Mouse (Mus musculus): ENCODE results near the gene Gm47955. TPM values are rescaled to one million over a fixed set of nuclear protein-coding genes. Genes with fewer than 3 reads are reported as not detected.
"Not testable (repeated sequence)": the region's sequence is repeated elsewhere in the genome, so short reads cannot be mapped to it uniquely, and the experiment has no call there.

The Gm47955 gene
- total RNA-seq, 2 experiments from 2014 or later: not detected

DNA sequence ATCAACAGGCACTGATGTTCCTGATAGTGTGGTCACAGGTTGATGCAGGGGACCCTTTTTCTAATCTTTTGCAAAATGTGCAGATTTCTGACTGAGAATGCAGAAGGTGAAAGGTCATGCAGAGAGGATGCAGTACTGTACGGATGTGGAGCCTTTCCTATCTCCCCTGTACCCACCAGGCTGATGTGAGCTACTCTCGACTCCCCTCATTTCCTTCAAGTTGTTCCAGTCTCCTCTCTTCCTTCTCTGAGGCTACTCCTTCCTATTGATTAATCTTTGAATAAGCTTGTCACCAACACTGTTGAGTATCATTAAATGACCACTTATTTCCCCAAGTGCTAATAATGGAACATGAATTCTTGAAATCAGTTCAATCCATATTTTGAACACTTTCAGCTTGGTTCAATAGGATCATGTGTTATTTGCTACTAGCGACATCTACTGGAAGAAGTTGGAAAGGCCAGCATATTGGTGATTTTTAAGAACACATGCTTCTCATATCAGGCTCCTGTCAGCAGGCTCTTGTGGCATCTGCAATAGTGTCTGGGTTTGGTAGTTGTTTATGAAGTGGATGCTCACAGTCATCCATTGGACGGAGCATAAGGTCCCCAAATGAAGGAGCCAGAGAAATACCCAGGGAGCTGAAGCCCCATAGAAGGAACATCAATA is 27.6 kb downstream of the Gm47955 start:
- peak; percentile 82 for DNase-seq (ENCODE audit: low spot score in 2 of 2)
- intact Hi-C loops (cut with DNase I): loop anchor here (1.0 kb wide), 1 partner anchor 200 kb away; no protein-coding TSS in a partner anchor

DNA sequence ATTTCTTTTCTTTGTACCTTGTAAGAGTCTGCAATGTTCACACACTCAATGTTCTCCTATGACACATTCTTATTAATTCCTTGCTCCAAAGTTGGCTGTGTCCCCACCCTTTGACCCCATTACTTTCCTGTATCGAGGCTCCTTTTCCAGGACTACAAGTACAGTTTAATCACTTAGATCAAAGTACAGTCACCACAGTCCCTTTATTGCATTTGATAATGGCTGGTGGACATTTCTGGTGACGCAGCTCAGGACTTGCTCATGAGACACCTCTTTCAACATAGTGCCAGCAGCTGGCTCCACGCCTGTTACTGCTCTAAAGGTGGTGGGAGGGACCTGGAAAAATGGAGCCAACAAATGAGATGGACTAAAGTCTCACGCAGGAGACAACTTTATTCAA is 31.0 kb downstream of the Gm47955 start:
- intact Hi-C loops (cut with DNase I): no loop called here
- no peak for DNase-seq (ENCODE audit: low spot score in 2 of 2)

DNA sequence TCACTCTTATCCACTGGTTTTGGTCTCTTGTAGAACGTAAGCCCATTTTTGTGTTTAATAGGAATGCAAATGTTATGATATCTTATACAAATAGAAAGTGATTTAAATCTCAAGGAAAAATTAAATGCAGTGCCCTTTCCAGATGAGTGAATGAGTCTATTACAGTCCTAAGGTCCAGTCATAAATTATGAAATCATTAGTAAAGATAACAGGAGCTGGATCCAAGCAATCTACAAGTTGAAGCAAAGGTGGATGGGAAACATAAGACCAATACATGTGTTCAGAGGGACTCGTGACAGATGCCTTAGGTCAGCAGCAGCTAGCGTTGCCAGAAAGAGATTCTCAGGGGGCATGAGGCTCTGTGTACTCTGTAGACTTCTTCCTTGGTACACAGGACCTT is 31.5 kb downstream of the Gm47955 start:
- intact Hi-C loops (cut with DNase I): no loop called here
- no peak for DNase-seq (ENCODE audit: low spot score in 2 of 2)

DNA sequence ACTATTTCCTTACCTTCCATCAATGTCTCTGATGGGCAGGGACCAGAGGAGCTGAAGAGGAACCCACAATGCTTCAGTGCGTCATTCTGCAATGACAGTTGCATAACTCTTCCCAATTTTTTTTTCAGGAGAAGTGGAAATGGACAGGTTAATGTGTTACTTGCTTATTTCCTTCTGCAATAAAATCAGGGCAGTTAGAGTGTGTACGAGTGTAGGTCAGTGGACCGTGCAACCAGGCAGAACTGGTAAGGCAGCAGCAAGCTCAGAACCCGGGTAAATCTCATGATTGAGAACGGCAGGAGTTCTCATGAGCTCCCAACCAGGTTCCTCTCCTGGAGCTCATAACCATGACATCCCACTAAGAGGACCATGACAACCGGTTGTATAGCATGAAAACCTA is 32.0 kb downstream of the Gm47955 start:
- no peak for DNase-seq (ENCODE audit: low spot score in 2 of 2)
- intact Hi-C loops (cut with DNase I): no loop called here

GRCm38 (mm10) chr1:82993947-82994346 is 33.9 kb downstream of the Gm47955 start:
- DNase-seq (ENCODE audit: low spot score in 2 of 2): no peak
- intact Hi-C loops (cut with DNase I): no loop called here

GRCm38 (mm10) chr1:83000306-83000705 is 40.2 kb downstream of the Gm47955 start, which contains the start of gene Gm47959:
Gm47959 (plus strand) TSS chr1:83000548.
- DNase-seq (ENCODE audit: low spot score in 2 of 2); intact Hi-C loops (cut with DNase I): not testable (repeated sequence)

GRCm38 (mm10) chr1:83006218-83007179 is 46.4 kb downstream of the Gm47955 start:
- DNase-seq (ENCODE audit: low spot score in 2 of 2): no peak
- intact Hi-C loops (cut with DNase I): no loop called here

DNA sequence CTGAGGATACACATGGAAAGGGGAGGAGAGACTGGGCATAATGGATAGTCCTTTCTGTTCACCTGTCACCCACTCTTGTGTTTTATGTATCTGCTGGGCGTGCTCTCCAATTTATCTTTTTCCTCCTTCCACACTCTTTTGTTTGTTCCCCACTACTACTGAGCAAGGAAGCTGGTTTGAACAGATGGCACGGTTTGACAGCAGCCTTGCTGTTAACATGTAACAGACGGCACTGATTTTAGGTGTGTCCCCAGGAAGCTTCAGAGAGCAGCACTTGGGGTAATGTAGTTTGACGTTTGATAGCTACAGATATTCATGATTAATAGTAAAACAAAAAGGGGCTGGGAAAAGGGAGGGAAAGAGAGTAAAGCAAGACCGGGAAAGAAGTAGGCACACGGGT is 47.4 kb downstream of the Gm47955 start:
- intact Hi-C loops (cut with DNase I): no loop called here
- DNase-seq (ENCODE audit: low spot score in 2 of 2): no peak

Other genes starting within 250 kb of the Gm47955 start
- 100 to 1,000 TPM; 268 to 270 TPM for gene Mff, start 235.4 kb upstream of the Gm47955 start, total RNA-seq (2021)
- not detected for gene Tm4sf20, start 191.8 kb upstream of the Gm47955 start, total RNA-seq (2021)
- not detected for gene Gm47791, start 189.0 kb upstream of the Gm47955 start, total RNA-seq (2021)
- gene Agfg1, start 120.8 kb upstream of the Gm47955 start, total RNA-seq (2021): 10 to 100 TPM; 81.8 to 90.3 TPM
- gene A030005L19Rik, start 47.0 kb upstream of the Gm47955 start, total RNA-seq (2021): not detected
- not detected for gene A030014E15Rik, start 35.4 kb upstream of the Gm47955 start, total RNA-seq (2021)
- gene Gm6217, start 28.9 kb upstream of the Gm47955 start, total RNA-seq (2021): not detected
- gene A030003K21Rik, start 16.9 kb upstream of the Gm47955 start, total RNA-seq (2021): not detected
- gene Gm7544, start 4.3 kb upstream of the Gm47955 start, total RNA-seq (2021): not detected
- not detected for gene Gm47959, start 40.3 kb downstream of the Gm47955 start, total RNA-seq (2021)
- gene Slc19a3, start 78.2 kb downstream of the Gm47955 start, total RNA-seq (2021): 1 to 10 TPM; 2.1 to 2.5 TPM
- not detected for gene Krtap28-10, start 82.2 kb downstream of the Gm47955 start, total RNA-seq (2021)
- not detected for gene Gm47969, start 84.6 kb downstream of the Gm47955 start, total RNA-seq (2021)
- not detected for gene A030005K14Rik, start 99.1 kb downstream of the Gm47955 start, total RNA-seq (2021)
- gene Krtap28-13, start 100.6 kb downstream of the Gm47955 start, total RNA-seq (2021): not detected
- not detected for gene Ccl20, start 156.5 kb downstream of the Gm47955 start, total RNA-seq (2021)
- gene Daw1, start 199.5 kb downstream of the Gm47955 start, total RNA-seq (2021): under 1 TPM; 0.46 to 0.53 TPM

All from left cerebral cortex, postnatal 14 days (tissue).